Mouse (Mus musculus) stomach, postnatal 0 days (tissue): ENCODE measurements at regions not wholly inside any gene's neighbourhood (a gene's known extent, or its start where the extent isn't known, plus 50 kb on each side); places are given as distances from the start of the nearest gene placed in this dataset.

Experiments
- ATAC-seq: fragments of 200-750 bp; cut with Nextera tagmentation; 2 replicates; pipeline ENCODE4 v1.8.0; 2017; ENCODE audit not compliant: low FRiP score, low TSS enrichment
- DNase-seq: peaks from one replicate; pipeline ENCODE4 v3.0.0-alpha.2; 2016; ENCODE audit warnings: low spot score
- H3K27ac ChIP-seq: fragments of 300-500 bp; sonication (generic); replicated peaks from 2 replicates; pipeline ENCODE4 v1.5.1; 2014; ENCODE audit warnings: mild to moderate bottlenecking, control low read depth
- H3K27me3 ChIP-seq: fragments of 300-500 bp; sonication (generic); 2 replicates; pipeline ENCODE4 v1.6.1; 2014; ENCODE audit warnings: low read length; ENCODE audit not compliant: control insufficient read depth, insufficient read depth
- H3K36me3 ChIP-seq: fragments of 300-500 bp; sonication (generic); 2 replicates; pipeline ENCODE4 v1.6.1; 2014; ENCODE audit warnings: low read length, mixed read lengths; ENCODE audit not compliant: control insufficient read depth, insufficient read depth
- H3K4me1 ChIP-seq: fragments of 300-500 bp; sonication (generic); replicated peaks from 2 replicates; pipeline ENCODE4 v1.6.1; 2014; ENCODE audit warnings: antibody characterized with exemption; ENCODE audit not compliant: control insufficient read depth, insufficient read depth
- H3K4me2 ChIP-seq: fragments of 300-500 bp; sonication (generic); replicated peaks from 2 replicates; pipeline ENCODE4 v1.6.1; 2014; ENCODE audit warnings: low read depth, mild to moderate bottlenecking, control low read depth, moderate library complexity
- H3K4me3 ChIP-seq: fragments of 300-500 bp; sonication (generic); 2 replicates; pipeline ENCODE4 v1.5.1; 2014; ENCODE audit warnings: low read depth, low read length, control low read depth
- H3K9ac ChIP-seq: fragments of 300-500 bp; sonication (generic); 2 replicates; pipeline ENCODE4 v1.6.1; 2014; ENCODE audit warnings: mild to moderate bottlenecking, low read length, control low read depth, mixed read lengths
- H3K9me3 ChIP-seq: fragments of 300-500 bp; sonication (generic); 2 replicates; pipeline ENCODE4 v1.6.1; 2016; ENCODE audit warnings: low read length; ENCODE audit not compliant: control insufficient read depth
- CTCF ChIP-seq: IDR thresholded peaks from 2 replicates; pipeline ENCODE4 v1.5.1; 2016; ENCODE audit warnings: antibody characterized with exemption, low read depth, mild to moderate bottlenecking, moderate library complexity
- EP300 ChIP-seq: optimal IDR thresholded peaks from 2 replicates; pipeline ENCODE3; 2016; ENCODE audit warnings: antibody characterized with exemption
- WGBS: fragments of 180-500 bp; shearing (Covaris S2); extraction: QIAGEN DNeasy Blood & Tissue Kit; methylation state at CpG from one replicate; pipeline ENCODE4 v1.1.7; 2014; 5-methylcytosine and 5-hydroxymethylcytosine counted together

GRCm38 (mm10) chr13:102504157-102504947 lies 189.0 kb upstream of the Cd180 start:
- no peaks in the 10 kb centered on the region for H3K9me3 ChIP-seq
- no peaks in the 10 kb centered on the region for H3K27me3 ChIP-seq
- DNase-seq: no peak
- no peak overlapping the region for H3K4me2 ChIP-seq
- no peaks in the 10 kb centered on the region for H3K36me3 ChIP-seq
- no peak overlapping the region for H3K4me3 ChIP-seq
- H3K9ac ChIP-seq: no peak overlapping the region
- ATAC-seq: 0 out of 2 replicates have a peak, but pooled peaks have one; percentile 42
- H3K4me1 ChIP-seq: no peaks in the 10 kb centered on the region
- TF ChIP-seq EP300 (no peak), CTCF (no peak)
- H3K27ac ChIP-seq: no peak overlapping the region
- 24% methylated on average over 10 of the region's 10 CpGs for WGBS

- Histone ChIP-seq H3K4me3 (no peak overlapping the region), H3K27ac (no peak overlapping the region), H3K4me2 (no peak overlapping the region), H3K36me3 (no peaks in the 10 kb centered on the region), H3K4me1 (no peaks in the 10 kb centered on the region), H3K27me3 (no peaks in the 10 kb centered on the region), H3K9ac (no peak overlapping the region), H3K9me3 (no peaks in the 10 kb centered on the region)
- 92% methylated on average over 1 of the region's 1 CpGs for WGBS
- ATAC-seq: no peak
- no peak for DNase-seq
- peak; percentile 62 for TF ChIP-seq CTCF
- no peak for TF ChIP-seq EP300
These were observed 186.1 kb upstream of the Cd180 start for GRCm38 (mm10) chr13:102507226-102507625.

- Histone ChIP-seq H3K4me2 (no peak overlapping the region), H3K36me3 (no peaks in the 10 kb centered on the region), H3K9ac (no peak overlapping the region), H3K9me3 (no peaks in the 10 kb centered on the region), H3K4me3 (no peak overlapping the region), H3K4me1 (no peaks in the 10 kb centered on the region), H3K27ac (no peak overlapping the region), H3K27me3 (no peaks in the 10 kb centered on the region)
- DNase-seq (no peak), ATAC-seq (no peak)
- TF ChIP-seq CTCF (no peak), EP300 (no peak)
These were observed 185.4 kb upstream of the Cd180 start for GRCm38 (mm10) chr13:102507916-102508315.

- Histone ChIP-seq H3K27ac (no peak overlapping the region), H3K9me3 (no peaks in the 10 kb centered on the region), H3K4me3 (no peak overlapping the region), H3K4me1 (no peaks in the 10 kb centered on the region), H3K4me2 (no peak overlapping the region), H3K9ac (no peak overlapping the region), H3K27me3 (no peaks in the 10 kb centered on the region), H3K36me3 (no peaks in the 10 kb centered on the region)
- 81% methylated on average over 1 of the region's 1 CpGs for WGBS
- ATAC-seq (no peak), DNase-seq (no peak)
- TF ChIP-seq EP300 (no peak), CTCF (no peak)
These were observed 182.6 kb upstream of the Cd180 start for GRCm38 (mm10) chr13:102510733-102511279.

GRCm38 (mm10) chr13:102518169-102518882 lies 175.0 kb upstream of the Cd180 start:
- H3K27me3 ChIP-seq: no peaks in the 10 kb centered on the region
- TF ChIP-seq CTCF: no peak
- TF ChIP-seq EP300: no peak

GRCm38 (mm10) chr13:102521427-102521826 lies 171.9 kb upstream of the Cd180 start:
- H3K4me2 ChIP-seq: no peak overlapping the region
- 54% methylated on average over 1 of the region's 1 CpGs for WGBS
- ATAC-seq (no peak), DNase-seq (no peak)
- no peaks in the 10 kb centered on the region for H3K27me3 ChIP-seq
- no peaks in the 10 kb centered on the region for H3K9me3 ChIP-seq
- H3K4me1 ChIP-seq: no peaks in the 10 kb centered on the region
- no peak overlapping the region for H3K4me3 ChIP-seq
- H3K36me3 ChIP-seq: no peaks in the 10 kb centered on the region
- no peak for TF ChIP-seq EP300
- no peak for TF ChIP-seq CTCF
- H3K27ac ChIP-seq: no peak overlapping the region
- H3K9ac ChIP-seq: no peak overlapping the region

More at GRCm38 (mm10) chr13:102518169-102518882, 175.0 kb upstream of the Cd180 start:
- 87% methylated on average over 5 of the region's 5 CpGs for WGBS
- Histone ChIP-seq H3K9me3 (no peaks in the 10 kb centered on the region), H3K4me1 (no peaks in the 10 kb centered on the region), H3K36me3 (no peaks in the 10 kb centered on the region), H3K4me3 (no peak overlapping the region), H3K27ac (no peak overlapping the region), H3K4me2 (no peak overlapping the region), H3K9ac (no peak overlapping the region)
- ATAC-seq: no peak
- no peak for DNase-seq
